In the genomic region with DNA sequence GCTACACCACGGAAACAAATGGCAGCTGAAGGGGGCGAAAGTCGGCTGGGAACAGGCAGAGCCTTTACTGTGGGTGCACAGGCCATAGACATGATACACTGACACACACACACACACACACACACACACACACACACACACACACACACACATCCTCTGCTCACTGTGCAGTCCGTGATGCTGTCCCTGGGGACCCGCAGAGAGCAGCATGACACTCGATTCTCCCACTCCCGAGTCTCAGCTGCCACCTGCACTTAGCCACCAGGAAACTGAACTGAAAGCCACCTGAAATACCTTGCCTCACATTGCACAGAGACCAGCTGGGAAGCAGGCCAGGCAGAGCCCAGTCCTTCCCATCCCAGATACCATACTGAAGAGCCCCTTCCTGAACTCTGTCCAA, we compare ENCODE assay signal across 17 mouse cellular contexts. TPM values are rescaled to one million over a fixed set of nuclear protein-coding genes. Genes with fewer than 3 reads are reported as not detected.
DNase-seq lines count a peak whose midpoint lies in the region; ATAC-seq lines count a peak whose summit lies in the region.
"Had no signal": no experiment of that assay in that cellular context is flagged by ENCODE, and none has a peak within 500 bp of the region (broad histone marks: within the 10 kb centered on the region; RNA-seq: fewer than 3 reads in every experiment).

No protein-coding gene starts in this region.

- peak overlapping the region; percentile 38 for H3K9ac ChIP-seq in hindbrain, embryonic 14.5 days
- H3K9ac ChIP-seq in hindbrain, embryonic 12.5 days: no peak overlapping the region
- H3K9ac ChIP-seq in midbrain, embryonic 16.5 days (ENCODE audit: low read depth, low read length): no peak overlapping the region

- no peak for ATAC-seq in hindbrain, embryonic 14.5 days (ENCODE audit: low FRiP score)
- no peak for ATAC-seq in hindbrain, embryonic 12.5 days (ENCODE audit: low FRiP score)
- ATAC-seq in midbrain, embryonic 16.5 days: no peak

- peaks cover 4% of the 10 kb centered on the region; the same call in 1 of the 2 replicates for H3K36me3 ChIP-seq in hindbrain, embryonic 14.5 days (replicated peaks; ENCODE audit: control insufficient read depth, insufficient read depth)
- peaks cover 4% of the 10 kb centered on the region for H3K36me3 ChIP-seq in hindbrain, embryonic 12.5 days
- no peaks in the 10 kb centered on the region for H3K36me3 ChIP-seq in midbrain, embryonic 16.5 days (ENCODE audit: control insufficient read depth, insufficient read depth, low read length)

- no peaks in the 10 kb centered on the region for H3K9me3 ChIP-seq in hindbrain, embryonic 14.5 days (ENCODE audit: control insufficient read depth, low read length)
- no peaks in the 10 kb centered on the region for H3K9me3 ChIP-seq in hindbrain, embryonic 12.5 days (replicated peaks)
- H3K9me3 ChIP-seq in midbrain, embryonic 16.5 days (replicated peaks; ENCODE audit: control insufficient read depth, low read length, poor library complexity, severe bottlenecking): no peaks in the 10 kb centered on the region
- H3K9me3 ChIP-seq: heart, embryonic 13.5 days had no signal

- H3K4me2 ChIP-seq in hindbrain, embryonic 14.5 days (replicated peaks): no peak overlapping the region
- H3K4me2 ChIP-seq in hindbrain, embryonic 12.5 days (replicated peaks): no peak overlapping the region
- H3K4me2 ChIP-seq in midbrain, embryonic 16.5 days (ENCODE audit: low read length): no peak overlapping the region
- H3K4me2 ChIP-seq: heart, embryonic 13.5 days had no signal

- peaks cover 73% of the 10 kb centered on the region for H3K4me1 ChIP-seq in hindbrain, embryonic 14.5 days (replicated peaks; ENCODE audit: control insufficient read depth, insufficient read depth, low read length)
- peaks cover 83% of the 10 kb centered on the region for H3K4me1 ChIP-seq in hindbrain, embryonic 12.5 days
- H3K4me1 ChIP-seq in midbrain, embryonic 16.5 days (ENCODE audit: control insufficient read depth, insufficient read depth, low read length): peaks cover 50% of the 10 kb centered on the region

- H3K4me3 ChIP-seq in hindbrain, embryonic 14.5 days (replicated peaks; ENCODE audit: low read length): no peak overlapping the region
- no peak overlapping the region for H3K4me3 ChIP-seq in hindbrain, embryonic 12.5 days
- no peak overlapping the region for H3K4me3 ChIP-seq in midbrain, embryonic 16.5 days (ENCODE audit: low read depth, low read length)
- H3K4me3 ChIP-seq: heart, embryonic 13.5 days had no signal

- no peaks in the 10 kb centered on the region for H3K27me3 ChIP-seq in hindbrain, embryonic 14.5 days (ENCODE audit: control insufficient read depth, insufficient read depth, low read length)
- no peaks in the 10 kb centered on the region for H3K27me3 ChIP-seq in hindbrain, embryonic 12.5 days
- H3K27me3 ChIP-seq in midbrain, embryonic 16.5 days (ENCODE audit: control insufficient read depth, insufficient read depth, low read depth, low read length): no peaks in the 10 kb centered on the region
- H3K27me3 ChIP-seq: heart, embryonic 13.5 days had no signal

- H3K27ac ChIP-seq in hindbrain, embryonic 14.5 days: peak overlapping the region; percentile 84
- no peak overlapping the region for H3K27ac ChIP-seq in hindbrain, embryonic 12.5 days
- H3K27ac ChIP-seq in midbrain, embryonic 16.5 days (ENCODE audit: low read length): peak overlapping the region; percentile 67; the same call in 1 of the 2 replicates

- WGBS in hindbrain, embryonic 14.5 days: 52% methylated on average over 7 of the region's 7 CpGs
- WGBS in hindbrain, embryonic 12.5 days: 59% methylated on average over 7 of the region's 7 CpGs
- WGBS in midbrain, embryonic 16.5 days: 62% methylated on average over 7 of the region's 7 CpGs

- DNase-seq in hindbrain, embryonic 14.5 days (ENCODE audit: low spot score): no peak
- DNase-seq in spleen, postnatal 36 days (ENCODE audit: low spot score in 2 of 2): peak; percentile 57 to 58
- no peak for DNase-seq in spleen, postnatal 10 days (ENCODE audit: low spot score in 2 of 2)
- peak; percentile 49 for DNase-seq in thymus, postnatal 25 days
- no peak for DNase-seq in gastrocnemius, adult 18-20 months (ENCODE audit: low spot score)
- DNase-seq: adrenal gland, postnatal 10 days; cerebellum, adult 9-11 months; kidney, adult 18-20 months; kidney, postnatal 25 days; liver; lung, adult 18-20 months; lung, postnatal 36 days; right cerebral cortex, adult 18-20 months had no signal

RNA-seq across cellular contexts. Expression of gene Tesc, which starts 57.8 kb away (rescaled TPM):
- polyA plus RNA-seq in hindbrain, embryonic 14.5 days (2014; fragmentation: Nextera tagmentation; extraction: Ambion mirVana): 4.3 and 4.9 TPM in 2 replicates
- 0.53 and 0.56 TPM in 2 replicates for polyA plus RNA-seq in hindbrain, embryonic 12.5 days (2016; fragmentation: Nextera tagmentation; extraction: Ambion mirVana)
- 6.8 and 23.7 TPM in 2 replicates for polyA plus RNA-seq in midbrain, embryonic 16.5 days (2015; fragmentation: Nextera tagmentation; extraction: Ambion mirVana)
- total RNA-seq in gastrocnemius, adult 18-20 months (2021): under 1 TPM; 0.37 to 0.81 TPM
- total RNA-seq: hematopoietic stem cell, adult 5-6 weeks had no signal

Comparison
In these comparisons a context has a peak if more than half of its experiments do, and no peak if none do; other contexts are left out.
1. DNase-seq: peak in spleen, postnatal 36 days (2 of 2) and thymus, postnatal 25 days (single experiment); none in hindbrain, embryonic 14.5 days (single experiment), spleen, postnatal 10 days (0 of 2) and gastrocnemius, adult 18-20 months (single experiment).